Mouse (Mus musculus): Measurements from ENCODE around the gene Snapc5.
"Not testable (repeated sequence)": the region's sequence is repeated elsewhere in the genome, so short reads cannot be mapped to it uniquely, and the experiment has no call there.

Gene Snapc5

GRCm38 (mm10) chr9:64178974-64179646 lies at the start of gene Snapc5:
Gene Snapc5 (plus strand): TSS chr9:64179274.
- DNase-seq (ENCODE audit: low read depth): peak; percentile 96

- DNase-seq (ENCODE audit: low read depth): no peak
Measured at GRCm38 (mm10) chr9:64131623-64132022, 47.5 kb upstream of the Snapc5 start.

GRCm38 (mm10) chr9:64138896-64139295 lies 40.2 kb upstream of the Snapc5 start:
- DNase-seq (ENCODE audit: low read depth): peak; percentile 68

GRCm38 (mm10) chr9:64139879-64140278 lies 39.2 kb upstream of the Snapc5 start:
- no peak for DNase-seq (ENCODE audit: low read depth)

GRCm38 (mm10) chr9:64156641-64157040 lies 22.4 kb upstream of the Snapc5 start:
- no peak for DNase-seq (ENCODE audit: low read depth)

GRCm38 (mm10) chr9:64160471-64160870 lies 18.6 kb upstream of the Snapc5 start:
- DNase-seq (ENCODE audit: low read depth): no peak

- DNase-seq (ENCODE audit: low read depth): not testable (repeated sequence)
Measured at GRCm38 (mm10) chr9:64169967-64170366, 9.1 kb upstream of the Snapc5 start.

- DNase-seq (ENCODE audit: low read depth): no peak
Measured at GRCm38 (mm10) chr9:64172145-64172815, 6.8 kb upstream of the Snapc5 start.

- DNase-seq (ENCODE audit: low read depth): peak; percentile 95
Measured at GRCm38 (mm10) chr9:64172816-64173665, 6.0 kb upstream of the Snapc5 start, which contains the start of the genes Zwilch and Rpl4. Gene Zwilch (minus strand): TSS chr9:64173104. Gene Rpl4 (plus strand): TSS chr9:64173375.

GRCm38 (mm10) chr9:64173666-64174220 lies 5.3 kb upstream of the Snapc5 start:
- DNase-seq (ENCODE audit: low read depth): no peak

GRCm38 (mm10) chr9:64174341-64174740 lies 4.7 kb upstream of the Snapc5 start:
- no peak for DNase-seq (ENCODE audit: low read depth)

- DNase-seq (ENCODE audit: low read depth): no peak
Measured at GRCm38 (mm10) chr9:64174766-64175165, 4.3 kb upstream of the Snapc5 start.

GRCm38 (mm10) chr9:64175378-64175777 lies 3.7 kb upstream of the Snapc5 start:
- no peak for DNase-seq (ENCODE audit: low read depth)

- DNase-seq (ENCODE audit: low read depth): no peak
Measured at GRCm38 (mm10) chr9:64178610-64178973, 482 bp upstream of the Snapc5 start.

GRCm38 (mm10) chr9:64183295-64183694 lies 4.2 kb downstream of the Snapc5 start:
- DNase-seq (ENCODE audit: low read depth): not testable (repeated sequence)

GRCm38 (mm10) chr9:64184166-64184840 lies 5.2 kb downstream of the Snapc5 start:
- no peak for DNase-seq (ENCODE audit: low read depth)

GRCm38 (mm10) chr9:64193879-64194278 lies 14.8 kb downstream of the Snapc5 start:
- no peak for DNase-seq (ENCODE audit: low read depth)

GRCm38 (mm10) chr9:64195554-64195953 lies 16.5 kb downstream of the Snapc5 start:
- DNase-seq (ENCODE audit: low read depth): no peak

- no peak for DNase-seq (ENCODE audit: low read depth)
Measured at GRCm38 (mm10) chr9:64197524-64197923, 18.4 kb downstream of the Snapc5 start.

- no peak for DNase-seq (ENCODE audit: low read depth)
Measured at GRCm38 (mm10) chr9:64198068-64198762, 19.1 kb downstream of the Snapc5 start.

Data from naive thymus-derived CD4-positive, alpha-beta T cell, adult 2 months (primary cell).